Mouse (Mus musculus) midbrain, embryonic 15.5 days (tissue): ENCODE measurements around the gene Pou2f1. TPM values are rescaled to one million over a fixed set of nuclear protein-coding genes. Genes with fewer than 3 reads are reported as not detected.
A peak's percentile ranks its signal among the peaks of the same experiment; 100 is the strongest.

Source experiments
- ATAC-seq: fragments of 200-750 bp; cut with Nextera tagmentation; replicated peaks from 2 replicates; pipeline ENCODE4 v1.8.0; 2017; ENCODE audit warnings: moderate TSS enrichment
- H3K27ac ChIP-seq: fragments of 300-500 bp; sonication (generic); 2 replicates; pipeline ENCODE4 v1.5.1; 2015; ENCODE audit warnings: mild to moderate bottlenecking, inconsistent platforms
- H3K27me3 ChIP-seq: fragments of 300-500 bp; sonication (generic); replicated peaks from 2 replicates; pipeline ENCODE4 v1.6.1; 2015; ENCODE audit warnings: inconsistent platforms
- H3K36me3 ChIP-seq: fragments of 300-500 bp; sonication (generic); replicated peaks from 2 replicates; pipeline ENCODE4 v1.6.1; 2015; ENCODE audit warnings: inconsistent platforms
- H3K4me1 ChIP-seq: fragments of 300-500 bp; sonication (generic); 2 replicates; pipeline ENCODE4 v1.6.1; 2015; ENCODE audit warnings: inconsistent platforms
- H3K4me2 ChIP-seq: fragments of 300-500 bp; sonication (generic); 2 replicates; pipeline ENCODE4 v1.6.1; 2015; ENCODE audit warnings: inconsistent platforms, mild to moderate bottlenecking, moderate library complexity
- H3K4me3 ChIP-seq: fragments of 300-500 bp; sonication (generic); 2 replicates; pipeline ENCODE4 v1.5.1; 2015; ENCODE audit warnings: mild to moderate bottlenecking, inconsistent platforms
- H3K9ac ChIP-seq: fragments of 300-500 bp; sonication (generic); 2 replicates; pipeline ENCODE4 v1.6.1; 2015; ENCODE audit warnings: mild to moderate bottlenecking, inconsistent platforms
- H3K9me3 ChIP-seq: fragments of 300-500 bp; sonication (generic); 2 replicates; pipeline ENCODE4 v1.6.1; 2016; ENCODE audit warnings: inconsistent platforms
- WGBS: fragments of 180-500 bp; shearing (Covaris S2); methylation state at CpG from one replicate; pipeline ENCODE4 v1.1.7; 2015; ENCODE audit warnings: mixed read lengths; 5-methylcytosine and 5-hydroxymethylcytosine counted together
- polyA plus RNA-seq: library from polyadenylated mRNA; unstranded; fragments of >200 nt; fragmentation: Nextera tagmentation; extraction: Ambion mirVana; gene quantifications from 2 replicates; pipeline ENCODE4 v1.2.1, GENCODE M21; 2015

Gene Pou2f1
- polyA plus RNA-seq, 1 experiment from 2014 or later = 30.1 TPM

DNA sequence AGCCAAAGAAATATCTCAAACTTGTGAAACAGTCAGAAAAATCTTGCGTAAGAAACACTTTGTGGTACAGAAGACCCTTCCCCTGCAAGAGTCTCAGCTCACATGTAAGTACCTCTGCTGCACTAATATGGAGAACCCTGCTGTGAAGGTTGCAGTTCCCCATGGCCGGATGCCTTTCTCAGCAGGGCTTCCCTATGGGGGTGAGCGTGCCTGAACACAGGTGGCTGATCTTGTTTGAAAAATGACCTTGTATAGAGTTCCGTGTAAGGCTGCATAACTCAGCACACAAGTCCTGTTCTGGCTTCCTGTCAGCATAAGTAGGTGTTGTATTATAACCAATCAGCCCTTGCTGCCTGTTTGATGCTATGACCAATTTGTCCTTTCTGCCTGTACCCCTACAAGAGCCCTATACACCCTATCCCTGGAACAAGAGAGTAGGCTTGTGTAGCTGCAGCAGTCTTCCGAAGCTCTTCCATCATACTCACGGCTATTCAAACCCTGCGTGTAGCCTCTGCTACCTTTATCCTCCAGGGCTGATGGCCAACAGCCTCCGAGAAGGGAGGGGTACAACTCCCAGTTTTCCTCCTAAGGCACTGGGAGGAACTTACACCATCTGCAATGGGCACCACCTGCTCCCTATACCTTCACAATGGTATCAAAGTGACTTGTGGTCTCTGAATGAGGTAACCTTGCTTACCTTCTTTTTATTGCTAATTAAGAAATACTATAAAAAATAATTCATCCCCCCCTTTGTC lies 120.2 kb downstream of the Pou2f1 start:
- whole genome bisulfite sequencing = 64% methylated on average over 8 of the region's 8 CpGs
- Histone ChIP-seq H3K27ac (no peak overlapping the region), H3K4me1 (no peaks in the 10 kb centered on the region), H3K36me3 (peaks cover 14% of the 10 kb centered on the region; the same call in 1 of the 2 replicates), H3K9ac (no peak overlapping the region), H3K27me3 (no peaks in the 10 kb centered on the region), H3K4me3 (no peak overlapping the region), H3K9me3 (no peaks in the 10 kb centered on the region), H3K4me2 (no peak overlapping the region)
- no peak for ATAC-seq

DNA sequence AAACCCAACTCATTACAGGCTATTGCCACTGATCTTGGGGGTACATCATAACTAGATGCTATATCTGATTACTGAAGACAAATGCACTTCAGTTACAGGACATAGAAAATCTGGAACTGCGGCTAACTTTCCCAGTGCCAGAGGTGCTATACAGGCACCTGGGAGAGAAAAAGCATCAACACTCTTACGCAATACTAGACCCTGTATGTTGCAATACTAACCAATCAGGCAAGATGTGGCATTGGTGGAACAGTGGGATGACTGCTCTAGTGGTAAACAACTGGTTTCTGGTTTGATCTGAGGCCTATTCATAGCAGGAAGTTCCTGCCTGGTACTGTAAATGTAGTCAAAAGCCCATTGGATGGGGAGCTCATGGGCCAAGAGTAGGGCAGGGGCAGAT lies 123.7 kb downstream of the Pou2f1 start:
- peaks cover 19% of the 10 kb centered on the region; the same call in 1 of the 2 replicates for H3K36me3 ChIP-seq
- WGBS = 98% methylated on average over 2 of the region's 2 CpGs
- ATAC-seq = no peak

DNA sequence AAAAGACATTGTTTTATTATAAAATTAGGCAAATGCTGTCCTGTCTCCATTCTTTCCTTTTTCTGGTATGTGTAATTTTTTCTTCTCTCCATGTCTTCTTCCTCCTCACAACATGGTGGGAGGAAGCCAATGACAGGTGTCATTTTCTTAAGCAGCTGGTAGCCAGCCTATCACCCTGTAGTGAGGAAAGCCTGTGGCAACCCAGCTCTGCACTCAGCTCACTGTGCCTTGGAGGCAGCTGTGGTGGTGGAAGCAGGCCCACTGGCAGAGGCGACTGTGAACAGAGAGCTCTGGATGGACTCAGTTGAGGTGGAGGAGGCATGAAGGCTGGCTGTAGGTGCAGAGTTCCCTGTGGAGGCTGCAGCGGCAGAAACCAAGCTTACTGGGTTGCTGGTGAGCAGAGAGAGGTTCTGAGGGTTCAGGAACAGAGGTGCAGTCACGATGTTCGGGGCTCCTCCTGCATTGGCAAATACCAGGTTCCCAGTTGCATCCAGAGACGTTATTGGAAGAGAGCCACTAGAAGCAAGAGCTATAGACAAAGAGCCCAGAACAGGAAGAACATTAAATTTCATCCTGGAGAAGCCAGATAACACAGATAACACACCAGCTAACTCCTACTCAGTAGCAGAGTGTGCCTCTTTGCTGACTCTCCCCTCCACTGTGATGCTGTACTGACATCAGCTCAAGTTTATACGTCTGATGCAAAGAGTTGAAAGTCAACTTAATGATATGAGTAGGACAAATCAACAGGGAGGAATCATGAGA lies 126.8 kb downstream of the Pou2f1 start:
- no peak overlapping the region for H3K9ac ChIP-seq
- peaks cover 19% of the 10 kb centered on the region; the same call in 1 of the 2 replicates for H3K36me3 ChIP-seq
- H3K4me1 ChIP-seq = no peaks in the 10 kb centered on the region
- H3K4me3 ChIP-seq = no peak overlapping the region
- H3K9me3 ChIP-seq = no peaks in the 10 kb centered on the region
- H3K4me2 ChIP-seq = no peak overlapping the region
- H3K27ac ChIP-seq = no peak overlapping the region
- H3K27me3 ChIP-seq = no peaks in the 10 kb centered on the region
- WGBS = 93% methylated on average over 6 of the region's 6 CpGs
- no peak for ATAC-seq

More for the DNA sequence above, 123.7 kb downstream of the Pou2f1 start:
- Histone ChIP-seq H3K4me3 (no peak overlapping the region), H3K4me1 (no peaks in the 10 kb centered on the region), H3K9me3 (no peaks in the 10 kb centered on the region), H3K4me2 (no peak overlapping the region), H3K27ac (no peak overlapping the region), H3K27me3 (no peaks in the 10 kb centered on the region), H3K9ac (no peak overlapping the region)

DNA sequence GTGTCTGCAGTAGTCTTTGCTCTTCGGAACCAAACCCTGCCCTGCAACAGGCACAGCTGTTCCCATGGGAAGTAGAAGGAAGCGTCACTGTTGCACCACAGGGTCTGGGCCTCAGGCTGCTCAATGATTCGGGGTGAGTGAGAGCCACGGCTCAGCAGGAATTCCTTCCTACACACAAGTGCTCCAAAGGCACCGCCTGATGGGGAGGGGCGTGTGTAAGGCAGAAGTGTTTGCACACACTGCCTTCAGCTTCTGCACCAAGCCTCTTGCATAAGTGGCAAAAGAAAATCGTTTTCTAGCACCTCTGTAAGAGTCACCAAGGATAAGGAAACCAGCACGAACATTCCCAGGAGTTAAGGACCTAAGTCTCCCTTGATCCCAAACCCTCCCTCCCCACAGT lies 127.8 kb downstream of the Pou2f1 start:
- no peak overlapping the region for H3K4me2 ChIP-seq
- H3K27ac ChIP-seq = no peak overlapping the region
- no peak for ATAC-seq
- WGBS = 53% methylated on average over 8 of the region's 8 CpGs
- H3K4me3 ChIP-seq = no peak overlapping the region
- no peaks in the 10 kb centered on the region for H3K9me3 ChIP-seq
- no peaks in the 10 kb centered on the region for H3K27me3 ChIP-seq
- no peak overlapping the region for H3K9ac ChIP-seq
- no peaks in the 10 kb centered on the region for H3K4me1 ChIP-seq
- H3K36me3 ChIP-seq = peaks cover 13% of the 10 kb centered on the region; the same call in 1 of the 2 replicates

DNA sequence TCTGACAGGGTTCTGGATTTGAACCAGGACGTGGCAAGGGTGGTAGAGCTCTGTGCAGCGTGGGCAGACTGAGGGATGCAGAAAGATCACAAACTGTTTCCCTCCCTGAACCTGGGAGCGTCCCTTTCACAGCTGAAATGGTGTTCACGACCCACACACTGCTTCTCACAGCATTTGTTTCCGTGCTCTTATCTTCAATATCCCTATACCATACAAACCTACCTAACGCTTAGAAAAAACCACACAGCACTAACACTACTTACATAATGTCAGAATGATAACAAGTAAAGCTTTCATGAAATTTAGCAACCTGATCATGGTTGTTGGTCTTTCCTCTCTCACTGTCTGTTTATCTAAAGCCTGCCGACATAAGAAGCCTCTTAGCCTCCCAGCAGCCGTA lies 133.8 kb downstream of the Pou2f1 start:
- Histone ChIP-seq H3K27me3 (no peaks in the 10 kb centered on the region), H3K9me3 (no peaks in the 10 kb centered on the region), H3K27ac (no peak overlapping the region), H3K4me3 (no peak overlapping the region), H3K36me3 (no peaks in the 10 kb centered on the region), H3K4me1 (peaks cover 6% of the 10 kb centered on the region), H3K4me2 (no peak overlapping the region), H3K9ac (no peak overlapping the region)
- no peak for ATAC-seq
- WGBS = 89% methylated on average over 8 of the region's 8 CpGs

DNA sequence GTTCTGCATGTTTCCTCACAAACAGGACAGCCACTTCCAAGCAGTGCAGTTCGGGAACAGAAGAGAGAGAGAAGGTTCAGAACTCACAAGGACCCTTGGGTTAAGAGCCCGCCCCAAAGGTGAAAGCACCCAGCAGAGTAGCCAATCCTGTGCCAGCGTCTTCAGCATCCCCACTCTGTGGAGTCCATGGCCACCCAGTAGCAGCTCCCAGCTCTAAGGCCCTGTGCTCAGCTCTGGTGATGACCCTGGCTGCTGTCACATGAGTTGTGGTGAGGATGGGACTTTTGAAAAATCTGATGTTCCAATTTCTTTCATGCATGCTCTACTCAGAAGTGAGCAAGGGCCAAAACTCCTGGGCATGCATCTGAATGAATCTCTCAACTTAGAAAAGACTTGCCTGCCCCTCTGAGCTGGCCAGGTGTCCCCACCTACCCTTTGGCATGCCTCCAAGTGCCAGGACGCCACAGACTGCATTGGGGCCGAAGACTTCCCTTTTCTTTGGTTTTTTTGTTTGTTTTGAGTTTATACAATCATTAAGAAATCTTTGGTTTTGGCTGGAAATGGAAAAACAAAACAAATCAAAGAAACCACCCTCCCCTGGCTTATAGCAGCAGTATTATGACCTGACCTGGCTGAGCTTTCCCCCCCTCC lies 135.7 kb downstream of the Pou2f1 start:
- H3K4me2 ChIP-seq = no peak overlapping the region
- peak; percentile 63; the same call in 1 of the 2 replicates for ATAC-seq

DNA sequence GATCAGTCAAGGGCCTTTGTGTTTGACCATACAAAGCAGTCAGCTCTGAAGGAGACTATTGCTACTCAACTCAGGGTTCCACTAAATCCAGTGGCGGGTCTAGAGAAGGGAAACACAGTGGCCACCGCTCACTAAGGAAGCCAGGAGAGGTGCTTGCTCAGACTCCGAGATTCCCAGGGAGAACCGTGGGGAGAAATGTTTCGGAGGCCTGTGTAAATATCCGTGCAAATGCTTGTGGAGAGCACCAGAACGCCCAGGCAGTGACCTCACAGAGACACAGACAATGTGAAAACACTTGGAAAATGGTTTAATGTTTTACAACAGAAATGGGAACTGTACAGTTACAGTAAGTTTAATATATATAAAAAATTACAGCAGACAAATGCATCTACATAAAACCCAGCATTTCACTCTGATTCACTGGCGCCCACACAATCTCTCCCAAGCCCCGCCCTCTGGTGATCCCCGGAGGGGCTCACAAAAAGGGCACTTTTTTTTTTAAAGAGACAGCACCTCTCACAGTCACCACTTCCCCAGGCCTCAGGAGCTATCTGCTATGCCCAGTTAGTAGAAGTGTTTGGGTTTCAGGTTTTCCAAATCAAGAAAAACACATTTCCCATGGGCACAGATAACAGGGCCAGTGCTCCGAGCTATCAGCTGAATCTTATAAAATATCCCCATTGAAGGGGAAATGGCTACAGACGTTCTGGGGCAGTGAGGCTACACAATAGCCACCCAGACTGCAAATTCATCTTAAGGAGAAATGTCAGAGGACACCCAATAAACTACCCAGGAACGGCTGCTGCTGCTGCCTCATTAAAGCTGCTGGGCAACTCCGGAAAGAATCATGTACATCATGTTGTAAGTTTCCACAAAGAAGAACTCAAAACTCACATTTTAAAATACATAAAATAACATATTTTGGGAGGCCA lies 137.3 kb downstream of the Pou2f1 start:
- peaks cover 6% of the 10 kb centered on the region for H3K4me1 ChIP-seq
- no peaks in the 10 kb centered on the region for H3K27me3 ChIP-seq
- H3K4me3 ChIP-seq = no peak overlapping the region
- H3K9ac ChIP-seq = no peak overlapping the region
- no peaks in the 10 kb centered on the region for H3K36me3 ChIP-seq
- no peak overlapping the region for H3K27ac ChIP-seq
- H3K4me2 ChIP-seq = no peak overlapping the region
- no peaks in the 10 kb centered on the region for H3K9me3 ChIP-seq
- 48% methylated on average over 14 of the region's 14 CpGs for WGBS
- no peak for ATAC-seq

More for the DNA sequence above, 135.7 kb downstream of the Pou2f1 start:
- Histone ChIP-seq H3K4me1 (peaks cover 6% of the 10 kb centered on the region), H3K4me3 (no peak overlapping the region), H3K9me3 (no peaks in the 10 kb centered on the region), H3K27ac (no peak overlapping the region), H3K36me3 (no peaks in the 10 kb centered on the region), H3K9ac (no peak overlapping the region), H3K27me3 (no peaks in the 10 kb centered on the region)
- 78% methylated on average over 5 of the region's 5 CpGs for WGBS

DNA sequence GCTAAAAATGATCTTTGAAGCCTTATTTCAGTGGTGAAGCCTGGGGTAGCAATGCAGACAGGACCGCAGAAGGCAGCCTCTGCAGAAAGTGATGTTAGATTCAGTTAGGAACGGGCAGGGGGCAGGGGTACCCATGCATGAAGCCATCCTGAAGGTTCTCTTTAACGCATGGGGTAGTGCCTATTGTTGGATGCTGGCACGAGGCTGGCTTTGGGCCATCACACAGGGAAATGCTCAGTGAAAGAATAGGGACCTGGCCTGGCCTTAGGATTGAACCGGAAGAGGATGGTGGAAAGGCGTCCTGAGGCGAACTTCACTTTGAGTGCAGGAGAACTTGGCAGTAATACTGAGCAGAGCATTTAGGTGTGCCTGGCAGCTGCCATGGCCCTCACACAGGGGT lies 140.4 kb downstream of the Pou2f1 start:
- Histone ChIP-seq H3K9ac (no peak overlapping the region), H3K4me3 (no peak overlapping the region), H3K27ac (no peak overlapping the region), H3K9me3 (no peaks in the 10 kb centered on the region), H3K4me1 (peaks cover 6% of the 10 kb centered on the region), H3K4me2 (no peak overlapping the region), H3K36me3 (no peaks in the 10 kb centered on the region), H3K27me3 (no peaks in the 10 kb centered on the region)
- 53% methylated on average over 7 of the region's 7 CpGs for WGBS
- no peak for ATAC-seq

DNA sequence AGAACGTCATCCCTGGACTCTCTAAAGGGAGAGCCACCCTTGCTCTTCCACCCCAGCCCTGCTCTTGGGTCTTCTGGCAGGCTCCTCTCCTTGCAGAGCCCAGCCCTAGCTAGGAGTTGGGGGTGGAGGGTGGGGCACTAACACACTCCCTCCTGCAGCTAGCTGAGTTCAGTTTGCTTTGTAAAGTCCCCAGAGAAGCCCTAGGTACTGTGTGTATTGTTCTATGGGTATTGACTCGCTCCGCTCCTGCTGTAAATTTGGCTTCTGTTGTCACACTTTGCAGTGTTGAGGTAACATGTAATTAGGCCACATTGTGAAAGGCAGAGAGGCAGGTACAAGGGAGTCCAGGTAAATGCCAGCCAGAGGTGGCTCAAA lies 141.3 kb downstream of the Pou2f1 start:
- Histone ChIP-seq H3K27ac (no peak overlapping the region), H3K36me3 (no peaks in the 10 kb centered on the region), H3K27me3 (no peaks in the 10 kb centered on the region), H3K9ac (no peak overlapping the region), H3K4me1 (peaks cover 6% of the 10 kb centered on the region), H3K4me3 (no peak overlapping the region), H3K9me3 (no peaks in the 10 kb centered on the region), H3K4me2 (no peak overlapping the region)
- 81% methylated on average over 3 of the region's 3 CpGs for WGBS
- peak; percentile 38; the same call in 1 of the 2 replicates for ATAC-seq

DNA sequence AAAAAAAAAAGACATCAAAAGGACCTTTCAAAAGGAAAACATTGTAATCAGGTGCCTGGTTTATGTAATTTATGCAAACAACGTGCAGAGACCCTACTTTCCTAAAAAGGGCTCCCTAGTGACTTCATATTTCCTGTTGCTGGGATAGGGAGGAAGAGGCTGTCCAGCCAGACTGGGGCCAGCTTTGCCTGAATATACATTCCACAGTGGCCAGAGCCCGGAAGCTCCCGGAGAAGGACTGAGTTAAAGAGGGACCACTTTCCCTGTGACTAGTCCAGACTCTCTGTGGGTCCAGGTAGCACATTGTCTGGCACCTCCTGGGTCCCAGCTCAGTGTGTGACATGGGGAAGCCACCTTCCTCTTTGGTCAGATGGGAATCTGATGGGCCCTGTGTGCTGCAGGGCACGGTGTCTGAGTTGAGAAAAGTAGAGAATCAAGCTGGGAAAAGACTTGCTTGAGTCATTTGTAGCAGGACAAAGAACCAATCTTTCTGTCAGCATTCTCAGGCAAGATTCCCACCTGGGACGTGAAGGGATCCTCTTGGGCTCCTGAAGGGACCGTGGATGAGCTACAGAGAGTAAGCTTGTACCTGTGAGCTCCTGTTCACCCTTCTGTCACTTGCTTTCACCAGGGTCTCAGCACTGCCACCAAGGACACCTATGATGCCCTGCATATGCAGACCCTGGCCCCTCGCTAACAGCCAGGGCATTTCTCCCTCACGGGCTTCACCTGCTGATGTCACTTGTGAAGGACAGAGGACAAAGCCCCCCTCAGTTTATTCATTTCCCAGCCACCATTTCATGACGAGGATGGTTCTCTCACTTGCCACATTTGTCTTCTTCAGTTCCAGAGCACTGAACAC lies 141.9 kb downstream of the Pou2f1 start:
- H3K27ac ChIP-seq = no peak overlapping the region
- no peaks in the 10 kb centered on the region for H3K36me3 ChIP-seq
- no peak for ATAC-seq
- WGBS = 79% methylated on average over 9 of the region's 9 CpGs
- no peaks in the 10 kb centered on the region for H3K27me3 ChIP-seq
- H3K9ac ChIP-seq = no peak overlapping the region
- peaks cover 6% of the 10 kb centered on the region for H3K4me1 ChIP-seq
- H3K4me2 ChIP-seq = no peak overlapping the region
- H3K9me3 ChIP-seq = no peaks in the 10 kb centered on the region
- no peak overlapping the region for H3K4me3 ChIP-seq

DNA sequence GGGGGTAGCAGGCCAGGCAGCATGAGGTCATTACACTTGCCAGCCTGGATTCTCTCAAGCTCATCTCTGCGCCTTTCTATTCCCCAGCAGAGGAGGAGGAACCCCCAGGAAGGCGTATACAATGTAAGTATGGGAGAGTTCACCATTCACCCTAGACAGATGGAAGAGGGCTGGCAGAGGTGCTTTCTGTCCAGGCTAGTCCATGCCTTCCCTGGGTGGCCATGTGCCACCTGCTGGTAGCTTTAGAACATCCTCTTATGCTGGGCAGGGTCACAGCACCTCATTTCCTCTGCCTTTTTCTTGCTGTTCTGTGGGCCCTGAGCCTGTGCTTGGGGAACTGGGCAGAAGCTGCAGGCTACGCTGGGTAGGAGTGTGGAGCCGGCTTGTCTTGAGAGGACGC lies 144.1 kb downstream of the Pou2f1 start:
- no peak overlapping the region for H3K4me3 ChIP-seq
- WGBS = 80% methylated on average over 5 of the region's 5 CpGs

More for the DNA sequence above, 144.1 kb downstream of the Pou2f1 start:
- Histone ChIP-seq H3K9me3 (no peaks in the 10 kb centered on the region), H3K27ac (no peak overlapping the region), H3K4me1 (no peaks in the 10 kb centered on the region), H3K27me3 (no peaks in the 10 kb centered on the region; the same call in 1 of the 2 replicates), H3K36me3 (no peaks in the 10 kb centered on the region), H3K9ac (no peak overlapping the region), H3K4me2 (no peak overlapping the region)
- 0 out of 2 replicates have a peak, but pooled peaks have one; percentile 3 for ATAC-seq
